Comparison of ENCODE assay signal across 7 mouse cellular contexts in the genomic region with DNA sequence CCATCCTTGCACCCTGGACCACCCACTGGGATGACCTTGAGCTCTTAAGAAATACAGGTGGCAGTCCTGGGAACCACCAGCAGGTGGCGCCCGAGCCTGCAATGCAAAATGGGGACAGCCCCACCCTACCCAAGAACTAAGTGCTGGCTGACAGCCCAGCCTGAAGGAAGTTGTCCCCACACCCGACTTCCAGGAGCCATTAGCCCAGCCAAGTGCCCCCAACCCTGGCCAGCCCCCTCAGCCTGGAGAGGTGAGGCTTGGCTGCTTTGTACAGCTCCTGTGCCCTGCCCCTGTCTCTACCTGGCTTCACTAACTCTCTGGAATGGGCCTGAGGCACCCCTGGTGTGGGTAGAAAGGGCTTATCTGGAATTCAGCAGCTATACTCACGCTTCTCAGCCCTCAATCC. TPM values are rescaled to one million over a fixed set of nuclear protein-coding genes. Genes with fewer than 3 reads are reported as not detected.
DNase-seq lines count a peak whose midpoint lies in the region; ATAC-seq and TF ChIP-seq lines count a peak whose summit lies in the region.

No protein-coding gene starts in this region.

- peaks cover 13% of the 10 kb centered on the region for H3K27me3 ChIP-seq in embryonic facial prominence, embryonic 10.5 days (replicated peaks; ENCODE audit: low read depth, poor library complexity, severe bottlenecking)
- H3K27me3 ChIP-seq in limb, embryonic 11.5 days (ENCODE audit: control insufficient read depth, insufficient read depth, low read length), result no peaks in the 10 kb centered on the region
- H3K27me3 ChIP-seq in midbrain, embryonic 14.5 days (ENCODE audit: control insufficient read depth, insufficient read depth, low read length), result no peaks in the 10 kb centered on the region
- no peaks in the 10 kb centered on the region for H3K27me3 ChIP-seq in spleen, adult 2 months (ENCODE audit: control insufficient read depth, insufficient read depth, low read length)

- peaks cover 68% of the 10 kb centered on the region for H3K4me1 ChIP-seq in embryonic facial prominence, embryonic 10.5 days
- H3K4me1 ChIP-seq in limb, embryonic 11.5 days (ENCODE audit: control insufficient read depth, insufficient read depth, low read length), result peaks cover 34% of the 10 kb centered on the region
- H3K4me1 ChIP-seq in midbrain, embryonic 14.5 days (ENCODE audit: control insufficient read depth, insufficient read depth, low read length), result peaks cover 28% of the 10 kb centered on the region
- peaks cover 3% of the 10 kb centered on the region; the same call in 1 of the 2 replicates for H3K4me1 ChIP-seq in spleen, adult 2 months (ENCODE audit: control insufficient read depth, insufficient read depth, insufficient read length)

- no peak overlapping the region for H3K9ac ChIP-seq in limb, embryonic 11.5 days (ENCODE audit: low read length)
- H3K9ac ChIP-seq in midbrain, embryonic 14.5 days (replicated peaks; ENCODE audit: low read length), result no peak overlapping the region

- no peak for TF ChIP-seq POLR2A in spleen, adult 2 months (IDR thresholded peaks at IDR 0.05; ENCODE audit: low read depth, low read length)

- ATAC-seq in limb, embryonic 11.5 days (ENCODE audit: insufficient number of reproducible peaks, low FRiP score, low TSS enrichment, low read depth), result peak; percentile 7; the same call in 1 of the 2 replicates
- ATAC-seq in midbrain, embryonic 14.5 days (ENCODE audit: low FRiP score, low TSS enrichment), result 0 out of 2 replicates have a peak, but pooled peaks have one; percentile 15

- DNase-seq in adrenal gland, postnatal 10 days, result peak; percentile 92
- peak; percentile 89 for DNase-seq in embryonic facial prominence, embryonic 10.5 days (ENCODE audit: low spot score)
- DNase-seq in heart, adult 11 months, result peak; percentile 99
- DNase-seq in kidney, adult 18-20 months, result peak; percentile 95
- peak; percentile 94 for DNase-seq in limb, embryonic 11.5 days (ENCODE audit: low spot score)
- peak; percentile 90 for DNase-seq in midbrain, embryonic 14.5 days
- DNase-seq in spleen, adult 2 months (ENCODE audit: low read depth in 1 of 2, low spot score in 2 of 2), result peak; percentile 68 to 87

- peak overlapping the region; percentile 57 for H3K27ac ChIP-seq in embryonic facial prominence, embryonic 10.5 days (replicated peaks)
- no peak overlapping the region for H3K27ac ChIP-seq in limb, embryonic 11.5 days (replicated peaks; ENCODE audit: low read depth, low read length)
- no peak overlapping the region for H3K27ac ChIP-seq in midbrain, embryonic 14.5 days (replicated peaks; ENCODE audit: low read depth, low read length)
- no peak overlapping the region for H3K27ac ChIP-seq in spleen, adult 2 months (ENCODE audit: insufficient read depth, low read length)

- 9% methylated on average over 4 of the region's 4 CpGs for WGBS in embryonic facial prominence, embryonic 10.5 days
- WGBS in limb, embryonic 11.5 days, result 13% methylated on average over 4 of the region's 4 CpGs
- 9% methylated on average over 4 of the region's 4 CpGs for WGBS in midbrain, embryonic 14.5 days
- 17% methylated on average over 4 of the region's 4 CpGs for whole genome bisulfite sequencing in spleen, adult 2 months

- peaks cover 38% of the 10 kb centered on the region for H3K36me3 ChIP-seq in embryonic facial prominence, embryonic 10.5 days (replicated peaks)
- H3K36me3 ChIP-seq in limb, embryonic 11.5 days (ENCODE audit: control insufficient read depth, insufficient read depth, low read length), result no peaks in the 10 kb centered on the region; the same call in 1 of the 2 replicates
- H3K36me3 ChIP-seq in midbrain, embryonic 14.5 days (ENCODE audit: control insufficient read depth, insufficient read depth, low read length), result peaks cover 10% of the 10 kb centered on the region; the same call in 1 of the 2 replicates
- no peaks in the 10 kb centered on the region for H3K36me3 ChIP-seq in spleen, adult 2 months (ENCODE audit: control insufficient read depth, insufficient read depth, low read length)

- no peaks in the 10 kb centered on the region for H3K9me3 ChIP-seq in embryonic facial prominence, embryonic 10.5 days
- no peaks in the 10 kb centered on the region for H3K9me3 ChIP-seq in limb, embryonic 11.5 days (ENCODE audit: control insufficient read depth, low read length)
- H3K9me3 ChIP-seq in midbrain, embryonic 14.5 days (ENCODE audit: control insufficient read depth, low read length), result no peaks in the 10 kb centered on the region

- H3K4me2 ChIP-seq in limb, embryonic 11.5 days (ENCODE audit: low read depth, severe bottlenecking), result no peak overlapping the region
- H3K4me2 ChIP-seq in midbrain, embryonic 14.5 days (ENCODE audit: low read length), result no peak overlapping the region

- peak overlapping the region; percentile 17; the same call in 1 of the 2 replicates for H3K4me3 ChIP-seq in embryonic facial prominence, embryonic 10.5 days
- H3K4me3 ChIP-seq in limb, embryonic 11.5 days (ENCODE audit: low read depth, low read length), result no peak overlapping the region
- no peak overlapping the region for H3K4me3 ChIP-seq in midbrain, embryonic 14.5 days (replicated peaks; ENCODE audit: low read depth, low read length)
- no peak overlapping the region for H3K4me3 ChIP-seq in spleen, adult 2 months (ENCODE audit: extremely low read depth, insufficient read depth, insufficient read length)

- peak; percentile 99 for TF ChIP-seq CTCF in spleen, adult 2 months (IDR thresholded peaks at IDR 0.05; ENCODE audit: extremely low read depth, insufficient read depth, insufficient read length, insufficient replicate concordance)

RNA-seq across cellular contexts. Expression of gene Ptger1, which starts 4.1 kb away (rescaled TPM):
- 1 to 10 TPM in 1 of 2 experiments, under 1 TPM in 1; 0.75 to 1.4 TPM for total RNA-seq in adrenal gland, postnatal 10 days (2021)
- polyA plus RNA-seq in embryonic facial prominence, embryonic 10.5 days (2016; fragmentation: Nextera tagmentation; extraction: Ambion mirVana), result 0.36 and 0.41 TPM in 2 replicates
- 0.59 and 1.6 TPM in 2 replicates for polyA plus RNA-seq in limb, embryonic 11.5 days (2014; fragmentation: Nextera tagmentation; extraction: Ambion mirVana)
- 0.72 and 1.3 TPM in 2 replicates for polyA plus RNA-seq in midbrain, embryonic 14.5 days (2014; fragmentation: Nextera tagmentation; extraction: Ambion mirVana)
- 2.3 TPM in 2 replicates for polyA plus RNA-seq in spleen, adult 2 months (2012; rRNA removed)

RNA-seq across cellular contexts. Expression of gene Gipc1, which starts 9.9 kb away (rescaled TPM):
- 10 to 100 TPM; 51.4 to 52.5 TPM for total RNA-seq in adrenal gland, postnatal 10 days (2021)
- polyA plus RNA-seq in embryonic facial prominence, embryonic 10.5 days (2016; fragmentation: Nextera tagmentation; extraction: Ambion mirVana), result 208 and 209 TPM in 2 replicates
- polyA plus RNA-seq in limb, embryonic 11.5 days (2014; fragmentation: Nextera tagmentation; extraction: Ambion mirVana), result 163 and 178 TPM in 2 replicates
- polyA plus RNA-seq in midbrain, embryonic 14.5 days (2014; fragmentation: Nextera tagmentation; extraction: Ambion mirVana), result 106 and 116 TPM in 2 replicates
- polyA plus RNA-seq in spleen, adult 2 months (2012; rRNA removed), result 27.7 and 32.5 TPM in 2 replicates

RNA-seq across cellular contexts. Expression of gene Pkn1, which starts 36.6 kb away (rescaled TPM):
- total RNA-seq in adrenal gland, postnatal 10 days (2021), result 100 to 1,000 TPM; 130 to 163 TPM
- polyA plus RNA-seq in embryonic facial prominence, embryonic 10.5 days (2016; fragmentation: Nextera tagmentation; extraction: Ambion mirVana), result 30.3 and 30.9 TPM in 2 replicates
- polyA plus RNA-seq in limb, embryonic 11.5 days (2014; fragmentation: Nextera tagmentation; extraction: Ambion mirVana), result 28.8 and 30.1 TPM in 2 replicates
- 26.6 TPM in 2 replicates for polyA plus RNA-seq in midbrain, embryonic 14.5 days (2014; fragmentation: Nextera tagmentation; extraction: Ambion mirVana)
- polyA plus RNA-seq in spleen, adult 2 months (2012; rRNA removed), result 165 and 208 TPM in 2 replicates

RNA-seq across cellular contexts. Expression of gene Ddx39, which starts 52.6 kb away (rescaled TPM):
- 10 to 100 TPM; 29.4 to 33.7 TPM for total RNA-seq in adrenal gland, postnatal 10 days (2021)
- 286 and 311 TPM in 2 replicates for polyA plus RNA-seq in embryonic facial prominence, embryonic 10.5 days (2016; fragmentation: Nextera tagmentation; extraction: Ambion mirVana)
- polyA plus RNA-seq in limb, embryonic 11.5 days (2014; fragmentation: Nextera tagmentation; extraction: Ambion mirVana), result 210 and 215 TPM in 2 replicates
- 109 and 113 TPM in 2 replicates for polyA plus RNA-seq in midbrain, embryonic 14.5 days (2014; fragmentation: Nextera tagmentation; extraction: Ambion mirVana)
- 52.9 TPM in 2 replicates for polyA plus RNA-seq in spleen, adult 2 months (2012; rRNA removed)

RNA-seq across cellular contexts. Expression of gene Dnajb1, which starts 54.4 kb away (rescaled TPM):
- total RNA-seq in adrenal gland, postnatal 10 days (2021), result 10 to 100 TPM; 24.7 to 28.8 TPM
- 78.3 and 84.7 TPM in 2 replicates for polyA plus RNA-seq in embryonic facial prominence, embryonic 10.5 days (2016; fragmentation: Nextera tagmentation; extraction: Ambion mirVana)
- 75.6 and 78.2 TPM in 2 replicates for polyA plus RNA-seq in limb, embryonic 11.5 days (2014; fragmentation: Nextera tagmentation; extraction: Ambion mirVana)
- 46.2 TPM in 2 replicates for polyA plus RNA-seq in midbrain, embryonic 14.5 days (2014; fragmentation: Nextera tagmentation; extraction: Ambion mirVana)
- 24.9 and 30.8 TPM in 2 replicates for polyA plus RNA-seq in spleen, adult 2 months (2012; rRNA removed)
